Mouse (Mus musculus) embryonic fibroblast, embryonic 13.5 days (primary cell): ENCODE data around the gene Cacfd1. TPM values are rescaled to one million over a fixed set of nuclear protein-coding genes. Genes with fewer than 3 reads are reported as not detected.

Source experiments
- H3K27ac ChIP-seq: 2 replicates; pipeline ENCODE4 v1.5.1; 2012; ENCODE audit warnings: low read length, control low read depth, inconsistent platforms; ENCODE audit not compliant: insufficient read depth
- H3K4me1 ChIP-seq: 2 replicates; pipeline ENCODE4 v1.6.1; 2011; ENCODE audit warnings: low read length; ENCODE audit not compliant: control insufficient read depth, insufficient read depth
- H3K4me3 ChIP-seq: 2 replicates; pipeline ENCODE4 v1.5.1; 2011; ENCODE audit warnings: mild to moderate bottlenecking, control low read depth, low read length; ENCODE audit not compliant: insufficient read depth
- CTCF ChIP-seq: IDR thresholded peaks from 2 replicates; pipeline ENCODE4 v1.5.1; 2011; ENCODE audit warnings: mild to moderate bottlenecking, control low read depth, low read length, moderate library complexity, borderline replicate concordance; ENCODE audit not compliant: insufficient read depth
- POLR2A ChIP-seq: IDR thresholded peaks from 2 replicates; pipeline ENCODE4 v1.6.1; 2011; ENCODE audit warnings: low read depth, mild to moderate bottlenecking, control low read depth, low read length, moderate library complexity
- polyA plus RNA-seq: library from polyadenylated mRNA; stranded (reverse); fragments of >200 nt; gene quantifications from 2 replicates; pipeline ENCODE4 v1.2.4, GENCODE M21; 2011; ENCODE audit warnings: low read depth; ENCODE audit not compliant: missing spikeins, insufficient read length

The Cacfd1 gene
- polyA plus RNA-seq, 1 experiment: 34.8 TPM

DNA sequence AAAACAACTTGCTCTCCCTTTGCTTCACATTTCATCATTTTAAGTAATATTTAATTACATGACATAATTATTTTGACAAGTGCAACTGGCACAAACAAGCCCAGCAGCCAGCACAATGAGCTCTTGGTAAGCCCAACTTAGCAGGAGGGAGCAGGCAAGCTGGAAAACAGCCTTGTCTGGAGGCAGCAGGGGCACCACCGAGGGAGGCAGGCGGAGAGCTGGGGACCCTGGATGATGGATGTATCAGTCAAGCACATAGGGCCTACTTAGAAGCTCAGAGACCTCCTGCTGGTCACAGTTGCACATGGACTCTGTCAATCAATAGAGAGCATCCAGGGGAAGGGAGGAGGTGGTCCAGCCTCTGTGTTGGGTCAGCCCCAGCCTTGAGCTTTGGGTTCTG is 58.3 kb downstream of the Cacfd1 start:
- Histone ChIP-seq H3K4me1 (no peaks in the 10 kb centered on the region), H3K27ac (no peak overlapping the region), H3K4me3 (no peak overlapping the region)
- no peak for TF ChIP-seq POLR2A
- no peak for TF ChIP-seq CTCF

- TF ChIP-seq CTCF (no peak), POLR2A (no peak)
- Histone ChIP-seq H3K27ac (no peak overlapping the region), H3K4me1 (no peaks in the 10 kb centered on the region), H3K4me3 (no peak overlapping the region)
Measured at GRCm38 (mm10) chr2:27069646-27070045, 59.9 kb downstream of the Cacfd1 start.

GRCm38 (mm10) chr2:27070247-27070813 is 60.6 kb downstream of the Cacfd1 start:
- no peak overlapping the region for H3K27ac ChIP-seq
- H3K4me3 ChIP-seq: no peak overlapping the region
- H3K4me1 ChIP-seq: no peaks in the 10 kb centered on the region
- TF ChIP-seq POLR2A (no peak), CTCF (no peak)

Other genes starting within 250 kb of the Cacfd1 start
- gene Abo, start 144.9 kb upstream of the Cacfd1 start, polyA plus RNA-seq: not detected in 2 replicates
- 21.4 and 23.3 TPM in 2 replicates for gene Surf6, start 107.0 kb upstream of the Cacfd1 start, polyA plus RNA-seq
- gene Med22, start 99.2 kb upstream of the Cacfd1 start, polyA plus RNA-seq: 25.6 and 26.8 TPM in 2 replicates
- gene Rpl7a, start 99.2 kb upstream of the Cacfd1 start, polyA plus RNA-seq: 448 and 480 TPM in 2 replicates
- 29.3 and 33.6 TPM in 2 replicates for gene Surf2, start 93.6 kb upstream of the Cacfd1 start, polyA plus RNA-seq
- 38.8 and 47.8 TPM in 2 replicates for gene Surf1, start 93.4 kb upstream of the Cacfd1 start, polyA plus RNA-seq
- gene Surf4, start 76.0 kb upstream of the Cacfd1 start, polyA plus RNA-seq: 325 and 358 TPM in 2 replicates
- gene Stkld1, start 75.9 kb upstream of the Cacfd1 start, polyA plus RNA-seq: not detected in 2 replicates
- gene Rexo4, start 45.5 kb upstream of the Cacfd1 start, polyA plus RNA-seq: 44.3 and 48.8 TPM in 2 replicates
- not detected in 2 replicates for gene Adamts13, start 36.5 kb upstream of the Cacfd1 start, polyA plus RNA-seq
- gene Slc2a6, start 18.1 kb downstream of the Cacfd1 start, polyA plus RNA-seq: 2.4 and 6.0 TPM in 2 replicates
- not detected in 2 replicates for gene Mymk, start 62.3 kb downstream of the Cacfd1 start, polyA plus RNA-seq
- gene Adamtsl2, start 69.5 kb downstream of the Cacfd1 start, polyA plus RNA-seq: 0.17 and 0.95 TPM in 2 replicates
- gene Fam163b, start 132.6 kb downstream of the Cacfd1 start, polyA plus RNA-seq: not detected in 2 replicates
- not detected in 2 replicates for gene Dbh, start 155.3 kb downstream of the Cacfd1 start, polyA plus RNA-seq
- gene Sardh, start 238.4 kb downstream of the Cacfd1 start, polyA plus RNA-seq: 17.5 and 18.0 TPM in 2 replicates